Mouse (Mus musculus) forebrain, embryonic 16.5 days (tissue): ENCODE measurements at regions not wholly inside any gene's neighbourhood (a gene's known extent, or its start where the extent isn't known, plus 50 kb on each side); places are given as distances from the start of the nearest gene placed in this dataset.
A peak's percentile ranks its signal among the peaks of the same experiment; 100 is the strongest.

Experiments
- ATAC-seq: fragments of 200-750 bp; cut with Nextera tagmentation; 2 replicates; pipeline ENCODE4 v1.8.0; 2017; ENCODE audit warnings: mild to moderate bottlenecking, moderate library complexity
- H3K27ac ChIP-seq: fragments of 300-500 bp; sonication (generic); 2 replicates; pipeline ENCODE4 v1.5.1; 2014; ENCODE audit warnings: low read length, control low read depth
- H3K27me3 ChIP-seq: fragments of 300-500 bp; sonication (generic); replicated peaks from 2 replicates; pipeline ENCODE4 v1.6.1; 2014; ENCODE audit warnings: low read length; ENCODE audit not compliant: control insufficient read depth, insufficient read depth
- H3K36me3 ChIP-seq: fragments of 300-500 bp; sonication (generic); 2 replicates; pipeline ENCODE4 v1.6.1; 2014; ENCODE audit not compliant: control insufficient read depth, insufficient read depth
- H3K4me1 ChIP-seq: fragments of 300-500 bp; sonication (generic); replicated peaks from 2 replicates; pipeline ENCODE4 v1.6.1; 2014; ENCODE audit warnings: low read length; ENCODE audit not compliant: control insufficient read depth, insufficient read depth
- H3K4me2 ChIP-seq: fragments of 300-500 bp; sonication (generic); 2 replicates; pipeline ENCODE4 v1.6.1; 2014; ENCODE audit warnings: mild to moderate bottlenecking, low read length, control low read depth
- H3K4me3 ChIP-seq: fragments of 300-500 bp; sonication (generic); replicated peaks from 2 replicates; pipeline ENCODE4 v1.5.1; 2014; ENCODE audit warnings: mild to moderate bottlenecking, low read length, control low read depth
- H3K9ac ChIP-seq: fragments of 300-500 bp; sonication (generic); replicated peaks from 2 replicates; pipeline ENCODE4 v1.6.1; 2014; ENCODE audit warnings: low read depth, low read length, control low read depth
- H3K9me3 ChIP-seq: fragments of 300-500 bp; sonication (generic); 2 replicates; pipeline ENCODE4 v1.6.1; 2016; ENCODE audit warnings: low read length; ENCODE audit not compliant: control insufficient read depth
- WGBS: fragments of 180-500 bp; shearing (Covaris S2); extraction: QIAGEN DNeasy Blood & Tissue Kit; methylation state at CpG from one replicate; pipeline ENCODE4 v1.1.7; 2014; 5-methylcytosine and 5-hydroxymethylcytosine counted together

GRCm38 (mm10) chr3:56773920-56774319 is 527.9 kb downstream of the Tm4sf1 start:
- no peak for ATAC-seq
- no peak overlapping the region for H3K27ac ChIP-seq
- H3K9ac ChIP-seq: no peak overlapping the region
- H3K36me3 ChIP-seq: no peaks in the 10 kb centered on the region
- H3K9me3 ChIP-seq: no peaks in the 10 kb centered on the region
- H3K27me3 ChIP-seq: no peaks in the 10 kb centered on the region
- no peak overlapping the region for H3K4me2 ChIP-seq
- no peaks in the 10 kb centered on the region for H3K4me1 ChIP-seq
- no peak overlapping the region for H3K4me3 ChIP-seq
- 81% methylated on average over 5 of the region's 5 CpGs for WGBS

GRCm38 (mm10) chr3:56770225-56770624 is 531.6 kb downstream of the Tm4sf1 start:
- ATAC-seq: peak; percentile 67
- no peak overlapping the region for H3K4me3 ChIP-seq
- 20% methylated on average over 2 of the region's 2 CpGs for WGBS

GRCm38 (mm10) chr3:56767133-56767532 is 534.7 kb downstream of the Tm4sf1 start:
- H3K4me3 ChIP-seq: no peak overlapping the region
- H3K4me1 ChIP-seq: peaks cover 5% of the 10 kb centered on the region; the same call in 1 of the 2 replicates
- no peaks in the 10 kb centered on the region for H3K9me3 ChIP-seq
- no peak overlapping the region for H3K9ac ChIP-seq
- no peaks in the 10 kb centered on the region for H3K36me3 ChIP-seq
- no peak overlapping the region for H3K27ac ChIP-seq
- peak; percentile 49; the same call in 1 of the 2 replicates for ATAC-seq
- H3K4me2 ChIP-seq: no peak overlapping the region
- WGBS: 56% methylated on average over 3 of the region's 3 CpGs
- no peaks in the 10 kb centered on the region for H3K27me3 ChIP-seq

More at GRCm38 (mm10) chr3:56770225-56770624, 531.6 kb downstream of the Tm4sf1 start:
- H3K4me2 ChIP-seq: no peak overlapping the region
- no peaks in the 10 kb centered on the region for H3K27me3 ChIP-seq
- H3K9me3 ChIP-seq: no peaks in the 10 kb centered on the region
- no peak overlapping the region for H3K27ac ChIP-seq
- no peak overlapping the region for H3K9ac ChIP-seq
- no peaks in the 10 kb centered on the region for H3K36me3 ChIP-seq
- peaks cover 5% of the 10 kb centered on the region; the same call in 1 of the 2 replicates for H3K4me1 ChIP-seq

GRCm38 (mm10) chr3:56764336-56764735 is 537.5 kb downstream of the Tm4sf1 start:
- ATAC-seq: no peak
- H3K9ac ChIP-seq: no peak overlapping the region
- H3K9me3 ChIP-seq: no peaks in the 10 kb centered on the region
- 77% methylated on average over 3 of the region's 3 CpGs for WGBS
- no peak overlapping the region for H3K4me3 ChIP-seq
- no peak overlapping the region for H3K27ac ChIP-seq
- H3K4me2 ChIP-seq: no peak overlapping the region
- no peaks in the 10 kb centered on the region for H3K36me3 ChIP-seq
- H3K27me3 ChIP-seq: no peaks in the 10 kb centered on the region
- H3K4me1 ChIP-seq: peaks cover 5% of the 10 kb centered on the region; the same call in 1 of the 2 replicates

- H3K36me3 ChIP-seq: no peaks in the 10 kb centered on the region
- no peaks in the 10 kb centered on the region for H3K27me3 ChIP-seq
- ATAC-seq: no peak
- no peaks in the 10 kb centered on the region for H3K9me3 ChIP-seq
- no peak overlapping the region for H3K27ac ChIP-seq
- no peak overlapping the region for H3K9ac ChIP-seq
- no peak overlapping the region for H3K4me3 ChIP-seq
- WGBS: 80% methylated on average over 6 of the region's 6 CpGs
- H3K4me1 ChIP-seq: peaks cover 5% of the 10 kb centered on the region; the same call in 1 of the 2 replicates
- no peak overlapping the region for H3K4me2 ChIP-seq
Measured at GRCm38 (mm10) chr3:56763896-56764295, 537.9 kb downstream of the Tm4sf1 start.

GRCm38 (mm10) chr3:56753654-56754053 is 548.1 kb downstream of the Tm4sf1 start:
- peak; percentile 47 for ATAC-seq
- no peak overlapping the region for H3K4me3 ChIP-seq
- H3K9me3 ChIP-seq: no peaks in the 10 kb centered on the region
- 0 out of 2 replicates have a peak, but pooled peaks cover 3% of the 10 kb centered on the region for H3K4me1 ChIP-seq
- no peak overlapping the region for H3K9ac ChIP-seq
- H3K36me3 ChIP-seq: no peaks in the 10 kb centered on the region
- no peak overlapping the region for H3K27ac ChIP-seq
- no peaks in the 10 kb centered on the region for H3K27me3 ChIP-seq
- H3K4me2 ChIP-seq: no peak overlapping the region
- 51% methylated on average over 3 of the region's 3 CpGs for WGBS

GRCm38 (mm10) chr3:56751926-56752325 is 549.9 kb downstream of the Tm4sf1 start:
- no peak overlapping the region for H3K4me2 ChIP-seq
- WGBS: 76% methylated on average over 1 of the region's 1 CpGs
- 0 out of 2 replicates have a peak, but pooled peaks cover 3% of the 10 kb centered on the region for H3K4me1 ChIP-seq
- H3K36me3 ChIP-seq: no peaks in the 10 kb centered on the region
- no peak overlapping the region for H3K4me3 ChIP-seq
- H3K27me3 ChIP-seq: no peaks in the 10 kb centered on the region
- no peak overlapping the region for H3K9ac ChIP-seq
- no peak for ATAC-seq
- no peak overlapping the region for H3K27ac ChIP-seq
- no peaks in the 10 kb centered on the region for H3K9me3 ChIP-seq

GRCm38 (mm10) chr3:56740902-56741301 is 557.4 kb upstream of the Nbea start:
- no peak overlapping the region for H3K27ac ChIP-seq
- no peak overlapping the region for H3K4me2 ChIP-seq
- no peak overlapping the region for H3K9ac ChIP-seq
- H3K4me3 ChIP-seq: no peak overlapping the region
- no peaks in the 10 kb centered on the region for H3K36me3 ChIP-seq
- no peaks in the 10 kb centered on the region for H3K4me1 ChIP-seq
- H3K9me3 ChIP-seq: no peaks in the 10 kb centered on the region; the same call in 1 of the 2 replicates
- ATAC-seq: no peak
- no peaks in the 10 kb centered on the region for H3K27me3 ChIP-seq

GRCm38 (mm10) chr3:56739451-56739850 is 556.0 kb upstream of the Nbea start:
- Histone ChIP-seq H3K9ac (no peak overlapping the region), H3K9me3 (no peaks in the 10 kb centered on the region), H3K27me3 (no peaks in the 10 kb centered on the region), H3K4me2 (no peak overlapping the region), H3K4me3 (no peak overlapping the region), H3K4me1 (no peaks in the 10 kb centered on the region), H3K36me3 (no peaks in the 10 kb centered on the region), H3K27ac (no peak overlapping the region)
- no peak for ATAC-seq
- WGBS: 60% methylated on average over 3 of the region's 3 CpGs

GRCm38 (mm10) chr3:56730849-56731248 is 547.3 kb upstream of the Nbea start:
- no peak for ATAC-seq
- H3K9ac ChIP-seq: no peak overlapping the region
- no peak overlapping the region for H3K4me2 ChIP-seq
- H3K4me3 ChIP-seq: no peak overlapping the region
- no peak overlapping the region for H3K27ac ChIP-seq
- WGBS: 51% methylated on average over 3 of the region's 3 CpGs
- H3K9me3 ChIP-seq: no peaks in the 10 kb centered on the region
- no peaks in the 10 kb centered on the region for H3K27me3 ChIP-seq
- H3K4me1 ChIP-seq: no peaks in the 10 kb centered on the region
- H3K36me3 ChIP-seq: no peaks in the 10 kb centered on the region
